Mouse (Mus musculus) liver, postnatal 0 days (tissue): ENCODE data around the gene Rhbdd2.

ENCODE experiments used
- CTCF ChIP-seq: sonication (generic); IDR thresholded peaks from 2 replicates; pipeline ENCODE4 v1.5.1; 2016; ENCODE audit warnings: antibody characterized with exemption, low read depth
- EP300 ChIP-seq: IDR thresholded peaks from 2 replicates; pipeline ENCODE4 v1.6.1; 2016; ENCODE audit warnings: antibody characterized with exemption, low read depth, mild to moderate bottlenecking

- TF ChIP-seq CTCF (no peak), EP300 (no peak)
Observed at GRCm38 (mm10) chr5:135677251-135677650, 44.8 kb downstream of the Rhbdd2 start.
